Mouse (Mus musculus): Measurements from ENCODE around the gene Prps1l3. TPM values are rescaled to one million over a fixed set of nuclear protein-coding genes. Genes with fewer than 3 reads are reported as not detected.
"Not testable (repeated sequence)": the region's sequence is repeated elsewhere in the genome, so short reads cannot be mapped to it uniquely, and the experiment has no call there.

The Prps1l3 gene
- total and polyA plus RNA-seq, 3 experiments, result 5.8 to 20.4 (median 18.5) TPM

DNA sequence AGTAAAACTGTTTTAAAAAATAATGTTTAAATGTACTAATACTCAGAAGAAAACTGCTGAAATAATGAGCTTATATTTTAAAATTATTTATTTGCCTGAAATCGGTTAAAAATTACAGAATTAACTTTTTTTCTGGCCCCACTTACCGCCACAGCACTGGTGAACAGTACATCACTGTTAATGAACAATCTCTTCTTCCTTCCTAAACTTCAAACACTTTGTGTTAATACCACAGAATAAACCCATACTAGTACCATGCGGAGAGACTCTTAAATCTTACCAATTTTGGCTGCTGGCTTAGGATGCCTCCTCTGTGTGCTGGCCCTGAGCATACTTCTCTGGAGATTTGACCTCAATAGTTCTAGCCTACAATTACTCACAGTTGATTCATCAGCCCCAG, 28.3 kb upstream of the Prps1l3 start:
- Histone ChIP-seq H3K79me2 (replicated peaks; ENCODE audit: control insufficient read depth, insufficient read depth, low read length) (no peaks in the 10 kb centered on the region), H3K36me3 (ENCODE audit: control insufficient read depth, insufficient read depth, low read length) (no peaks in the 10 kb centered on the region), H3K9ac (ENCODE audit: low read depth, low read length) (no peak overlapping the region), H3K27me3 (ENCODE audit: control insufficient read depth, insufficient read depth, low read length) (peaks cover 6% of the 10 kb centered on the region), H3K4me3 (no peak overlapping the region), H3K4me1 (ENCODE audit: control insufficient read depth, insufficient read depth, low read length) (peaks cover 1% of the 10 kb centered on the region; the same call in 1 of the 2 replicates), H3K27ac (no peak overlapping the region)
- DNase-seq, result no peak
- intact Hi-C loops (cut with DNase I), result no loop called here
- WGBS, result 85% methylated on average over 3 of the region's 3 CpGs
- no peak for TF ChIP-seq POLR2A (IDR thresholded peaks at IDR 0.05; ENCODE audit: insufficient read depth, low read depth, low read length)
- no peak for TF ChIP-seq CTCF (IDR thresholded peaks at IDR 0.05)
- no peak for TF ChIP-seq EP300 (IDR thresholded peaks at IDR 0.05; ENCODE audit: insufficient read depth, low read depth, low read length)

DNA sequence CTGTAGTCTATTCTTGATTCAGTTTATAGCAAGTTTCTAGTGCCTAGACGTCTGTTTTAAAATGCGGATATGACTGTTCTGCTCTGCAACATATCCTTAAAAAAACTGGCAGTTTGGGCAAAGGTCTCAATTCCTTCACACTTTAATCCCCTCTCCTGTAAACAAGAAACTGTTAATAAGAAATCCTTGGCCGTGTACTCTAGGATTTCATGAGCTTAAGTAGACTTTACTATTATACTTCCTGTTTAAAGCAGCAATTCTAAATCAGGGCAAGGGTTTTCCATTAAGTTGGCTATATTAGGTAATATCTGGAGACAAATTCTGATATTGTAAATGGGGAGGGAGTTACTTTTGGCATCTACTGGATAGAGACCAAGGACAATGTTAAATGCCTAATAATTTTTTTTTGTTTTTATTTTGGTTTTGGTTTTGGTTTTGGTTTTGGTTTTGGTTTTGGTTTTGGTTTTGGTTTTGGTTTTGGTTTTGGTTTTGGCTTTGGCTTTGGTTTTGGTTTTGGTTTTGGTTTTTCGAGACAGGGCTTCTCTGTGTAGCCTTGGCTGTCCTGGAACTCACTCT, 25.8 kb upstream of the Prps1l3 start:
- Histone ChIP-seq H3K4me3 (no peak overlapping the region), H3K27me3 (ENCODE audit: control insufficient read depth, insufficient read depth, low read length) (no peaks in the 10 kb centered on the region), H3K9ac (ENCODE audit: low read depth, low read length) (no peak overlapping the region), H3K4me1 (ENCODE audit: control insufficient read depth, insufficient read depth, low read length) (no peaks in the 10 kb centered on the region), H3K36me3 (ENCODE audit: control insufficient read depth, insufficient read depth, low read length) (no peaks in the 10 kb centered on the region), H3K79me2 (replicated peaks; ENCODE audit: control insufficient read depth, insufficient read depth, low read length) (no peaks in the 10 kb centered on the region), H3K27ac (no peak overlapping the region)
- WGBS, result 75% methylated on average over 4 of the region's 4 CpGs
- DNase-seq, result no peak
- no peak for TF ChIP-seq CTCF (IDR thresholded peaks at IDR 0.05)
- TF ChIP-seq POLR2A (IDR thresholded peaks at IDR 0.05; ENCODE audit: insufficient read depth, low read depth, low read length), result no peak
- no peak for TF ChIP-seq EP300 (IDR thresholded peaks at IDR 0.05; ENCODE audit: insufficient read depth, low read depth, low read length)
- intact Hi-C loops (cut with DNase I), result no loop called here

DNA sequence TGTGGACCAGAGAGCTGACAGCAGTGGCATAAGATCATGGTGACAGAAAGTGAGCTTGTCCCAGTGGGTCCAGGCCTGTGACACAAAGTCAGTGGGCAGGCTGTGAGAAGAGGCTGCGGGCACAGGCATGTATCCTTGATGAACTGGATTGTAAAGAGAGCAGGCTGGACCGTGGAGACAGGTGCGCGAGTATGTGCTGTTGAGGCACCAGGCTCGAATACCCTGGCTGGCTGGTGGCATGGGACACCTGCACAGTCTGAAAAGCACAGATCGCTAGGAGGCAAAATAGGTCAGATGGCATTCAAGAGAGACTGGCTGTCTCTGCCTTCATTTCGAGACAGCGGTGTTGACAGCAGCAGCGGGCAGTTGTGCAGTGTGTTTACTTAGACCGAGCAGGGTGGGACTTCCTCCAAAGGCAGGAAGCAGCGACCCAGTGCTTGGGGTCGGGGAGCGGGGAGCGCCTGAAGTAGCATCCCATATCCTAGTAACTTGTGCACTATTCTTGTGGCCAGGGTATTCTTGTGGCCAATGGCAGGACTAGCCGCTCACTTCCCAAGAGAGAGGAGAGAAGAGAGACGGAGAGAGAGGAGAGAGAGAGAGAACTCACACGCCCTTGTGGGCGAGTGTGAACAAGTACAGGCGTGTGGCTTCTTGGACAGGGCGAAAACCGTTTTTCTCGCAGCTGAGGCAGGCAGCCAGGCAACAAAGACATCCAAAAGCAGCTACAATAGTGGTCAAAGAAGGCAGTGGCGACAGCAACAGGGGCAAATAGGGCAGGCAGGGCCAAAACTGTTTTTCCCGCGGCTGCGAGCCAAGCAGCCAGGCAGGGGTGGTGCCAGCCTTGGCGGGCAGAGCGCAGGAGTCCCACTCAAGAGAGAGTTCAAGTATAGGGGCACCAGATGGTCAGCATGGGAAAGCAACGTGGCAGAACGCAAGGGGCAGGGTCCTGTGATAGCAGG, 18.6 kb upstream of the Prps1l3 start:
- H3K4me3 ChIP-seq, result peak overlapping the region; percentile 47
- H3K79me2 ChIP-seq (replicated peaks; ENCODE audit: control insufficient read depth, insufficient read depth, low read length), result no peaks in the 10 kb centered on the region
- peak; percentile 58 to 62 for DNase-seq
- WGBS, result 5% methylated on average over 30 of the region's 30 CpGs
- peak overlapping the region; percentile 71 for H3K9ac ChIP-seq (ENCODE audit: low read depth, low read length)
- H3K27ac ChIP-seq, result peak overlapping the region; percentile 52
- no peaks in the 10 kb centered on the region for H3K27me3 ChIP-seq (ENCODE audit: control insufficient read depth, insufficient read depth, low read length)
- intact Hi-C loops (cut with DNase I), result loop anchor here (2.0 kb wide), 1 partner anchor 19 kb away; the partner anchor contains the start of genes Mipol1 and Prps1l3
- TF ChIP-seq POLR2A (IDR thresholded peaks at IDR 0.05; ENCODE audit: insufficient read depth, low read depth, low read length), result no peak
- TF ChIP-seq CTCF (IDR thresholded peaks at IDR 0.05), result no peak
- TF ChIP-seq EP300 (IDR thresholded peaks at IDR 0.05; ENCODE audit: insufficient read depth, low read depth, low read length), result no peak
- peaks cover 2% of the 10 kb centered on the region for H3K4me1 ChIP-seq (ENCODE audit: control insufficient read depth, insufficient read depth, low read length)
- H3K36me3 ChIP-seq (ENCODE audit: control insufficient read depth, insufficient read depth, low read length), result no peaks in the 10 kb centered on the region

DNA sequence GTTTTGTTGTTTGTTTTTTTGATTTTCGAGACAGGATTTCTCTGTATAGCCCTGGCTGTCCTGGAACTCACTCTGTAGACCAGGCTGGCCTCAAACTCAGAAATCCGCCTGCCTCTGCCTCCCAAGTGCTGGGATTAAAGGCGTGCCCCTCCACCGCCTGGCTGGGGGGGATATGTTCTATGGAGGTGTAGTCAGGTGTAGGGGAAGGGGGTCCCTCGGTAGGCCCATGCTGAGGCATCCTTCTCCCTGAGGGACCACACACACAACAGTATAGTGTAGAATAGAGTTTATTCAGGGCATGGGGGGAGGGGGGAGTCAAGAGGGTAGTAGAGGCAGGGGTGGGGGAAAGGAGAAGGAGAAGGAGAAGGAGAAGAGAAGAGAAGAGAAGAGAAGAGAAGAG, 17.7 kb upstream of the Prps1l3 start:
- intact Hi-C loops (cut with DNase I); H3K4me1 ChIP-seq (ENCODE audit: control insufficient read depth, insufficient read depth, low read length); H3K27ac ChIP-seq; H3K4me3 ChIP-seq; H3K27me3 ChIP-seq (ENCODE audit: control insufficient read depth, insufficient read depth, low read length); H3K79me2 ChIP-seq (replicated peaks; ENCODE audit: control insufficient read depth, insufficient read depth, low read length); H3K36me3 ChIP-seq (ENCODE audit: control insufficient read depth, insufficient read depth, low read length); DNase-seq; H3K9ac ChIP-seq (ENCODE audit: low read depth, low read length): not testable (repeated sequence)
- 88% methylated on average over 5 of the region's 5 CpGs for WGBS

DNA sequence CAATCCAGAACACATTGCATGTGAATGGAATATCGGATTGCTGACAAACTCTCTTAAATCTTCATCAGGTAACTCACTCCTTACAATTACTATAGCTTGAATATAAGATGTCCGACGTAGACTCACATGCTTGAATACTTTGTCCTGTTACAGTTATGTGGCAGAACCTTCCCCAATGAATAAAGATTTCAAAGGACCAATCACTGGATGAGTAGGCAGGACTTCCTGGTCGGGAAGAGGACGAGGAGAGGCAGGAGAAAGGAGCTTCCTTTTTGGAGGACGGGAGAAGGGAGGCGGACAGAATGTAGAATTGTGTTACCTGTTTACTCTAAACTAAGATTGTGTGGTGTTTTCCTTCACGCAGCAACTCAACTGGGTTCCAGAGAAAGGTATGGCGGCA, 3.8 kb upstream of the Prps1l3 start:
- DNase-seq, result no peak
- intact Hi-C loops (cut with DNase I), result no loop called here
- Histone ChIP-seq H3K27ac (no peak overlapping the region), H3K79me2 (replicated peaks; ENCODE audit: control insufficient read depth, insufficient read depth, low read length) (no peaks in the 10 kb centered on the region; the same call in 1 of the 2 replicates), H3K9ac (ENCODE audit: low read depth, low read length) (no peak overlapping the region), H3K4me3 (no peak overlapping the region), H3K27me3 (ENCODE audit: control insufficient read depth, insufficient read depth, low read length) (no peaks in the 10 kb centered on the region), H3K4me1 (ENCODE audit: control insufficient read depth, insufficient read depth, low read length) (peaks cover 3% of the 10 kb centered on the region), H3K36me3 (ENCODE audit: control insufficient read depth, insufficient read depth, low read length) (no peaks in the 10 kb centered on the region; the same call in none of the 2 replicates)
- no peak for TF ChIP-seq EP300 (IDR thresholded peaks at IDR 0.05; ENCODE audit: insufficient read depth, low read depth, low read length)
- TF ChIP-seq POLR2A (IDR thresholded peaks at IDR 0.05; ENCODE audit: insufficient read depth, low read depth, low read length), result no peak
- TF ChIP-seq CTCF (IDR thresholded peaks at IDR 0.05), result no peak
- 83% methylated on average over 9 of the region's 9 CpGs for WGBS

DNA sequence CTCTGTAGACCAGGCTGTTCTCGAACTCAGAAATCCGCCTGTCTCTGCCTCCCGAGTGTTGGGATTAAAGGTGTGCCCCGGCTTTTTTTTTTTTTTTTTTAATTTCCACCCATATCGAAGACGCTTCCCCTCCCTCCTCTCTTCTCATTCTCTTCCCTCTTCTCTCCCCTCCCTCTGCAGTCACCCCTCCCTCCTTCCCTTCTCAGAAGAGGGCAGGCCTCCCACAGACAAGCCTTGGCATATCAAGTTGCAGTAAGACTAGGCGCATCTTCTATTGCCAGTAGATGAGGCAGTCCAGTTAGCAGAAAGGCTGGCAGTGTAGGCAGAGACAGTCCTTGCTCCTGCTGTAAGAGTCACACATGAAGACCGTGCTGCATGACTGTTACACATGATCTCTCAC, 2.4 kb upstream of the Prps1l3 start:
- DNase-seq, result no peak
- Histone ChIP-seq H3K4me1 (ENCODE audit: control insufficient read depth, insufficient read depth, low read length) (peaks cover 6% of the 10 kb centered on the region), H3K27ac (no peak overlapping the region), H3K27me3 (ENCODE audit: control insufficient read depth, insufficient read depth, low read length) (no peaks in the 10 kb centered on the region), H3K79me2 (replicated peaks; ENCODE audit: control insufficient read depth, insufficient read depth, low read length) (no peaks in the 10 kb centered on the region; the same call in 1 of the 2 replicates), H3K4me3 (no peak overlapping the region), H3K9ac (ENCODE audit: low read depth, low read length) (no peak overlapping the region), H3K36me3 (ENCODE audit: control insufficient read depth, insufficient read depth, low read length) (no peaks in the 10 kb centered on the region; the same call in none of the 2 replicates)
- 87% methylated on average over 5 of the region's 8 CpGs for WGBS
- no peak for TF ChIP-seq CTCF (IDR thresholded peaks at IDR 0.05)
- TF ChIP-seq EP300 (IDR thresholded peaks at IDR 0.05; ENCODE audit: insufficient read depth, low read depth, low read length), result no peak
- no peak for TF ChIP-seq POLR2A (IDR thresholded peaks at IDR 0.05; ENCODE audit: insufficient read depth, low read depth, low read length)
- intact Hi-C loops (cut with DNase I), result no loop called here
